Mouse (Mus musculus) forebrain, embryonic 15.5 days (tissue): Measurements from ENCODE around the gene Slc24a3. TPM values are rescaled to one million over a fixed set of nuclear protein-coding genes. Genes with fewer than 3 reads are reported as not detected.
A peak's percentile ranks its signal among the peaks of the same experiment; 100 is the strongest.

Source experiments
- ATAC-seq: fragments of 200-750 bp; cut with Nextera tagmentation; replicated peaks from 2 replicates; pipeline ENCODE4 v1.8.0; 2017; ENCODE audit warnings: mild to moderate bottlenecking, moderate TSS enrichment, moderate library complexity
- H3K27ac ChIP-seq: fragments of 300-500 bp; sonication (generic); replicated peaks from 2 replicates; pipeline ENCODE4 v1.5.1; 2015; ENCODE audit warnings: mild to moderate bottlenecking, inconsistent platforms
- H3K27me3 ChIP-seq: fragments of 300-500 bp; sonication (generic); 2 replicates; pipeline ENCODE4 v1.6.1; 2015; ENCODE audit warnings: inconsistent platforms
- H3K36me3 ChIP-seq: fragments of 300-500 bp; sonication (generic); 2 replicates; pipeline ENCODE4 v1.6.1; 2015; ENCODE audit warnings: mild to moderate bottlenecking, inconsistent platforms
- H3K4me1 ChIP-seq: fragments of 300-500 bp; sonication (generic); 2 replicates; pipeline ENCODE4 v1.6.1; 2015; ENCODE audit warnings: inconsistent platforms
- H3K4me2 ChIP-seq: fragments of 300-500 bp; sonication (generic); replicated peaks from 2 replicates; pipeline ENCODE4 v1.6.1; 2015; ENCODE audit warnings: mild to moderate bottlenecking, inconsistent platforms
- H3K4me3 ChIP-seq: fragments of 300-500 bp; sonication (generic); 2 replicates; pipeline ENCODE4 v1.5.1; 2015; ENCODE audit warnings: mild to moderate bottlenecking, inconsistent platforms
- H3K9ac ChIP-seq: fragments of 300-500 bp; sonication (generic); replicated peaks from 2 replicates; pipeline ENCODE4 v1.6.1; 2015; ENCODE audit warnings: mild to moderate bottlenecking, inconsistent platforms
- H3K9me3 ChIP-seq: fragments of 300-500 bp; sonication (generic); 2 replicates; pipeline ENCODE4 v1.6.1; 2016; ENCODE audit warnings: inconsistent platforms
- WGBS: fragments of 180-500 bp; shearing (Covaris S2); methylation state at CpG from one replicate; pipeline ENCODE4 v1.1.7; 2015; ENCODE audit warnings: mixed read lengths; 5-methylcytosine and 5-hydroxymethylcytosine counted together
- polyA plus RNA-seq: library from polyadenylated mRNA; unstranded; fragments of >200 nt; fragmentation: Nextera tagmentation; extraction: Ambion mirVana; gene quantifications from 2 replicates; pipeline ENCODE4 v1.2.1, GENCODE M21; 2015

Gene Slc24a3
- polyA plus RNA-seq, 1 experiment from 2014 or later: 5.9 TPM

DNA sequence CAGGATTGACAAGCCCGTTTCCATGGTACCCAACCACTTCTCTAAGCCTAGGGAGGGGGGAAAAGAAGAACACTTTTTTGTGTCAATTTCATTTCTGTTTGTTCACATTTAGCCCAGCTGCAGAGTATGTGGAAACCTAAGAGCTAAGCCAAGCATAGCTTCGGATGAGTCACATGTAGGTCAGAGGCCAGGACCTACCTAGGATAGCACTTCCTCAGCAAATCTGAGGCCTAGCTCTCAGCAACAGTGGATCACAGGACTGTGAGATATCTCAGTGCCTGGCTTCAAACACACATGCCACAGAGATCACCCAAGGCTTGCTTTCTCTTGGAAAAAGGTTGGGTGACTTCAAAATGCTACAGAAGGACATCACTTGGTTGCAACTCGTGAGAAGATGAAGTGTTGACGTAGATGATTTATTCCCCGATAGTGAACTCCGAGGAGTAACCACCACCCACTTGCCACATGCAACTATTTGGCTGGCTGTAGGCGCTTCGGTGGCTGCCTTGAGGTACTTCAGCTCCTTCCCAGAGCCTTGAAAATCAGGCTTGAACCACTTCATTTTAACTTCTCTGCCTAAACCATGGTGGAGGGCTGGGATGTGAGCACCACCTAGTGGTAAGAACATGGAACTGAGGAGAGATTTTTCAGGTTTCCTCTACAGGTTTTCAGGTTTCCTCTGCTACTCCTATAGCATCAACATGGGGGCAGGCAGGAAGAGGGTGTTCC lies 420.6 kb downstream of the Slc24a3 start:
- Histone ChIP-seq H3K4me2 (no peak overlapping the region), H3K4me1 (no peaks in the 10 kb centered on the region; the same call in 1 of the 2 replicates), H3K9ac (no peak overlapping the region), H3K4me3 (no peak overlapping the region), H3K9me3 (no peaks in the 10 kb centered on the region), H3K27me3 (no peaks in the 10 kb centered on the region), H3K27ac (no peak overlapping the region), H3K36me3 (no peaks in the 10 kb centered on the region)
- peak; percentile 90 for ATAC-seq
- 73% methylated on average over 8 of the region's 8 CpGs for WGBS

DNA sequence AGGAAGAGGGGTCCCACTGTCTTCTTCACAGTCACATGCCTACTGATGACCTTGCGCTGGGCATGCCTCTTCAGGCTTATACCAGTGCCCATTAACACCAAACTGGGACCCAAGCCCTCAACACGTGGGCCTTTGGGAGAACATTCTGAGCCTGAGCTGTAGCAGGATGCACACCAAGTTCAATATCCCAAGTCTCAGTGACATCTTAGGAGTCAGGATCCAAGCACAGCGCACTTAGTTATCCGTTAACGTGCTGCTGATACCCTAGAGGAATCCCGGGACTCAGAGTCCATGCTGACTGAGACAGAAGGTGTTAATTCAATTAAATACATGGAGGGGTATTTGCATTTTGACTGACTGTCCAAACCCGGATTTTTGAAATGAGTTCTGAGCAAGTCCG lies 424.3 kb downstream of the Slc24a3 start:
- H3K36me3 ChIP-seq: no peaks in the 10 kb centered on the region
- no peak for ATAC-seq

DNA sequence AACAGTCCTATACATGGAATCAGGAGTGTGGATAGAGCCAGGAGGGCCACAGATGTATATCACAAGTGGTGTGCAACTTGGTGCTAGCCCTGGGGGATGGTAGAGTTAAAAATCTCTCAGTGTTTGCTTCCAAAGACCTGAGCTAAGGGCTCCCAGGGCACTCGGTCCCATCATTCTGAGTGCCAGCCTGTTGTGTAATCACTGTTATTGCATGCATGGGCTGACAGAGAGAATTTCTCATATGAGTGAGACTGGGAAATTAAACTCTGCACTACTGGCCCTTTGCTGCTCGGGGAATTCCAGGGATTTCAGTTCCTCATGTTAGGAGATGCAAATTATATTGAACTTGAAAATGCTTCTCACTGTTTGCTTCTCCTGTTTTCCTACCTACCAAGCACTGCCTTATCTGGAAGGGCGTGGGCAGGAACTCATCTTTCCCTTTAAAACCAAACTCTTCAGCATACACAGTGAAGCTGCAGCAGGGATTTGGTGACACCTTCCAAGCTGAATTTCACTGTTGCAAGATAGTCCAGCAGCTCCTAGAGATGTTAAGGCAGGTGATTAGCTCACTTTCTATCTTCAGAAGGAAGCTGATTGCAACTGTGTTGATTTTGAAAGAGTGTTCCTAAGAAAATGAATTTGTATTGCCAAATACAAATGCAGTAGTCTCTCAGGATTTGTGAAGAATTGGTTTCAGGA lies 426.2 kb downstream of the Slc24a3 start:
- Histone ChIP-seq H3K9ac (no peak overlapping the region), H3K4me1 (no peaks in the 10 kb centered on the region), H3K4me2 (no peak overlapping the region), H3K27me3 (no peaks in the 10 kb centered on the region), H3K9me3 (no peaks in the 10 kb centered on the region), H3K27ac (no peak overlapping the region), H3K4me3 (no peak overlapping the region), H3K36me3 (no peaks in the 10 kb centered on the region)
- no peak for ATAC-seq
- 83% methylated on average over 3 of the region's 3 CpGs for WGBS

More for the DNA sequence above, 424.3 kb downstream of the Slc24a3 start:
- Histone ChIP-seq H3K9ac (no peak overlapping the region), H3K4me3 (no peak overlapping the region), H3K27me3 (no peaks in the 10 kb centered on the region), H3K9me3 (no peaks in the 10 kb centered on the region), H3K4me2 (no peak overlapping the region), H3K27ac (no peak overlapping the region), H3K4me1 (no peaks in the 10 kb centered on the region; the same call in 1 of the 2 replicates)
- 86% methylated on average over 8 of the region's 8 CpGs for WGBS

DNA sequence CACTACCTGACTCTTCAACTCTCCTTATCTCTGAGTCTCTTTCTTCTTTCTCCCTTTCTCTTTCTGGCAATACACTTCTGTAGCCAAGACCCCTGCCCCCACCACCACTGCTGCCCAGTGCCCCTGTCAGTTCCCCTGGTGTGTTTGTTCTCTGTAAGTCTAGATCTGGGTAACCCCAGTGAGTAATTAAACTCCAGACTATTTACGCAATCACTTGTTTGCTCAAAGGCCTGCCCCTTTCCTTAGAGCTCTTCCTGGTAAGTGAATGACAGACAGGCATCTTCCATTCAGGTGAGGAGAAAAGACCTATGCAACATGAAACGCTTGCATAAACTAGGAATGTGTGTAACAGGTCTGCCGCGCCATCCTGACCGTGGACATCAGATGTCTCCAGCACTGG lies 430.3 kb downstream of the Slc24a3 start:
- Histone ChIP-seq H3K4me3 (no peak overlapping the region), H3K27me3 (no peaks in the 10 kb centered on the region), H3K36me3 (no peaks in the 10 kb centered on the region), H3K4me2 (no peak overlapping the region), H3K9ac (no peak overlapping the region), H3K27ac (no peak overlapping the region), H3K9me3 (no peaks in the 10 kb centered on the region), H3K4me1 (no peaks in the 10 kb centered on the region)
- no peak for ATAC-seq
- WGBS: 83% methylated on average over 5 of the region's 5 CpGs

- 92% methylated on average over 5 of the region's 5 CpGs for WGBS
- Histone ChIP-seq H3K9ac (no peak overlapping the region), H3K27ac (no peak overlapping the region), H3K4me2 (no peak overlapping the region), H3K4me1 (no peaks in the 10 kb centered on the region), H3K36me3 (no peaks in the 10 kb centered on the region), H3K27me3 (no peaks in the 10 kb centered on the region), H3K4me3 (no peak overlapping the region), H3K9me3 (no peaks in the 10 kb centered on the region)
- ATAC-seq: no peak
Observed at GRCm38 (mm10) chr2:145607844-145608243, 440.3 kb downstream of the Slc24a3 start.

- H3K9ac ChIP-seq: no peak overlapping the region
- no peaks in the 10 kb centered on the region for H3K36me3 ChIP-seq
- no peaks in the 10 kb centered on the region for H3K9me3 ChIP-seq
- no peak overlapping the region for H3K4me2 ChIP-seq
- H3K27me3 ChIP-seq: no peaks in the 10 kb centered on the region
- no peaks in the 10 kb centered on the region for H3K4me1 ChIP-seq
- 42% methylated on average over 15 of the region's 15 CpGs for WGBS
- H3K27ac ChIP-seq: no peak overlapping the region
- peak; percentile 51; the same call in 1 of the 2 replicates for ATAC-seq
- H3K4me3 ChIP-seq: no peak overlapping the region
Observed at GRCm38 (mm10) chr2:145610796-145611705, 443.5 kb downstream of the Slc24a3 start.

DNA sequence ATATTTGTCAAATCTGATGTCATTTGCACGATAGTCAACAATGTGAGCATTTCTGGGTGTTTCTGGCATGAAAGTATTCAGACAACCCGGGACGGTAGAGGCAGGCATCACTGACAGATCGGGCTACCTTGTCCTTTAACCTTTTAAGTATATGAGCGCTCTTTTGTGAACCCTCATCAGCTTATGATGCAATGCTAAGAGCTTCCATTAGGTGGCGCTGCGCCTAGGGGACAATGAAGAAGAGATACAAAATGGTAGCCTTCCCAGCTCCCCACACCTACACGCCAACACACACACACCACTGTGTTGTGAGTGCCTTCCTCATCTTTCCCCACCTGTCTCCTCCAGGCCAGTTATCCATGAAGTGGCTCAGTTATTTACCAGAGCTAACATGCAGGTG lies 445.4 kb downstream of the Slc24a3 start:
- Histone ChIP-seq H3K4me1 (no peaks in the 10 kb centered on the region), H3K27ac (no peak overlapping the region), H3K9me3 (no peaks in the 10 kb centered on the region), H3K4me2 (no peak overlapping the region), H3K9ac (no peak overlapping the region), H3K36me3 (no peaks in the 10 kb centered on the region), H3K4me3 (no peak overlapping the region), H3K27me3 (no peaks in the 10 kb centered on the region)
- WGBS: 69% methylated on average over 8 of the region's 8 CpGs
- no peak for ATAC-seq

DNA sequence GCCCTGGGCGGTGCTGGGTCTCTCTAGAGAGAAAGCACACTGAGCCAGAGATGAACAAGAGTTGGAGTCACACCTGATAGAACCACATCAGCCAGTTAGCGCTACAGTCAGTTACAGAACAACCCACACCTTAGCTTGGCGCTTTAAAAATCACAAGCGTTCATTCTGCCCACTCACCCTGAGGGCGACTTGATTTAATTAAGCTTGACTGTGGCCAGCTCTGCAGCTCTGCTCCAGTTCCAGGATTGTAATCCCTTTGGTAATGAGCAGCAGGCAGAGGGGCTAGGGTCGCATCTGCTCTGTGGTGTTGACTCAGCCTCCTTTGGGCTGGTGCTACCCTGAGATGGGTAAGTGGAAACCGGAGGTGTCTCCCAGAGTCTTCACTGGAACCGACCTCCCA lies 446.2 kb downstream of the Slc24a3 start:
- no peak overlapping the region for H3K4me3 ChIP-seq
- no peak overlapping the region for H3K4me2 ChIP-seq
- no peaks in the 10 kb centered on the region for H3K4me1 ChIP-seq
- ATAC-seq: no peak
- no peaks in the 10 kb centered on the region for H3K9me3 ChIP-seq
- no peak overlapping the region for H3K9ac ChIP-seq
- H3K27me3 ChIP-seq: no peaks in the 10 kb centered on the region
- no peak overlapping the region for H3K27ac ChIP-seq
- WGBS: 80% methylated on average over 8 of the region's 8 CpGs
- H3K36me3 ChIP-seq: no peaks in the 10 kb centered on the region

DNA sequence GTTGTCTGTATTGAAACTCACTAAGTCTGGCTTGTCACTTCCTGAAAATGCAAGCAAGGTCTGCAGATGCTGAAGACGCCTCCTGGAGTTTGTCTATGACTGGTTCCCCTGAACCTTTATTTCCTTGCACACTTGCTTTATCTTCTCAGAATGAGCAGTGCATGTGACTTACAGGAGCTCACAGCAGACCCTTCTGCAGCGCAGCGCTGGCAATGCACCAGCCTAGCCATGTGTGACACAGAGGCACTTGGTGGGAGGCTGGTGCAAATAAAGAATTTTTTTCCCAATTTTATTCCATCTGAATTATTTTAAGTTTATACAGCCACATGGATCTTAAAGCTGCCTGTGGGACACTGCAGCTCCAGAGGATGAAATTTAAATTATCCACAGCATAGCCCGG lies 452.1 kb downstream of the Slc24a3 start:
- Histone ChIP-seq H3K4me3 (no peak overlapping the region), H3K27me3 (no peaks in the 10 kb centered on the region), H3K27ac (no peak overlapping the region), H3K9ac (no peak overlapping the region), H3K4me2 (no peak overlapping the region), H3K9me3 (no peaks in the 10 kb centered on the region), H3K36me3 (no peaks in the 10 kb centered on the region), H3K4me1 (no peaks in the 10 kb centered on the region)
- ATAC-seq: no peak
- WGBS: 86% methylated on average over 4 of the region's 4 CpGs

DNA sequence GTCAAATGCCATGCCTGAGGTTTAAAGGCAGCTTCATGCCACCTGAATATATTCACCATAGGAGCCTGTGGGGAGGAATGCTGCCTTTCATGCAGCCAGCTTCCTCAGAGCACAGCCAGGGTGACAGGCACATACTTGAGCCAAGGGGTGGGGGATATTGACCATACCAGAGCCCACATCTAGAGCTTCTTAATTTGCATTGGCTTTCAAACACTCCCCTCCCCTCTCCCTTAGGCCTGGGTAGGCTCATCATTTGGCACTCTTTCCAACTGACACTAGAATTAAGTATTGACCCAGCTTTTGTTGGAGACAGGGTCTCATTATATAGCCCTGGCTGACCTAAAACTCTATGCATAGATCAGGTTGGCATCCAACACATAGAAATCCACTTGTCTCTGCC lies 453.2 kb downstream of the Slc24a3 start:
- Histone ChIP-seq H3K4me1 (no peaks in the 10 kb centered on the region), H3K36me3 (no peaks in the 10 kb centered on the region), H3K4me2 (no peak overlapping the region), H3K27me3 (no peaks in the 10 kb centered on the region), H3K4me3 (no peak overlapping the region), H3K9me3 (no peaks in the 10 kb centered on the region), H3K9ac (no peak overlapping the region), H3K27ac (no peak overlapping the region)
- ATAC-seq: no peak

GRCm38 (mm10) chr2:145621119-145621518 lies 453.6 kb downstream of the Slc24a3 start:
- no peaks in the 10 kb centered on the region for H3K27me3 ChIP-seq
- no peaks in the 10 kb centered on the region for H3K4me1 ChIP-seq
- H3K9ac ChIP-seq: no peak overlapping the region
- no peak overlapping the region for H3K4me3 ChIP-seq
- ATAC-seq: no peak
- 44% methylated on average over 9 of the region's 9 CpGs for WGBS
- H3K4me2 ChIP-seq: no peak overlapping the region
- H3K36me3 ChIP-seq: no peaks in the 10 kb centered on the region
- H3K9me3 ChIP-seq: no peaks in the 10 kb centered on the region
- H3K27ac ChIP-seq: no peak overlapping the region
